Mouse (Mus musculus) stomach, postnatal 0 days (tissue): ENCODE results near the gene Ntng2. TPM values are rescaled to one million over a fixed set of nuclear protein-coding genes. Genes with fewer than 3 reads are reported as not detected.

ENCODE experiments used
- ATAC-seq: fragments of 200-750 bp; cut with Nextera tagmentation; 2 replicates; pipeline ENCODE4 v1.8.0; 2017; ENCODE audit not compliant: low FRiP score, low TSS enrichment
- DNase-seq: peaks from one replicate; pipeline ENCODE4 v3.0.0-alpha.2; 2016; ENCODE audit warnings: low spot score
- H3K27ac ChIP-seq: fragments of 300-500 bp; sonication (generic); replicated peaks from 2 replicates; pipeline ENCODE4 v1.5.1; 2014; ENCODE audit warnings: mild to moderate bottlenecking, control low read depth
- H3K27me3 ChIP-seq: fragments of 300-500 bp; sonication (generic); 2 replicates; pipeline ENCODE4 v1.6.1; 2014; ENCODE audit warnings: low read length; ENCODE audit not compliant: control insufficient read depth, insufficient read depth
- H3K36me3 ChIP-seq: fragments of 300-500 bp; sonication (generic); 2 replicates; pipeline ENCODE4 v1.6.1; 2014; ENCODE audit warnings: low read length, mixed read lengths; ENCODE audit not compliant: control insufficient read depth, insufficient read depth
- H3K4me1 ChIP-seq: fragments of 300-500 bp; sonication (generic); replicated peaks from 2 replicates; pipeline ENCODE4 v1.6.1; 2014; ENCODE audit warnings: antibody characterized with exemption; ENCODE audit not compliant: control insufficient read depth, insufficient read depth
- H3K4me2 ChIP-seq: fragments of 300-500 bp; sonication (generic); replicated peaks from 2 replicates; pipeline ENCODE4 v1.6.1; 2014; ENCODE audit warnings: low read depth, mild to moderate bottlenecking, control low read depth, moderate library complexity
- H3K4me3 ChIP-seq: fragments of 300-500 bp; sonication (generic); 2 replicates; pipeline ENCODE4 v1.5.1; 2014; ENCODE audit warnings: low read depth, low read length, control low read depth
- H3K9ac ChIP-seq: fragments of 300-500 bp; sonication (generic); 2 replicates; pipeline ENCODE4 v1.6.1; 2014; ENCODE audit warnings: mild to moderate bottlenecking, low read length, control low read depth, mixed read lengths
- H3K9me3 ChIP-seq: fragments of 300-500 bp; sonication (generic); 2 replicates; pipeline ENCODE4 v1.6.1; 2016; ENCODE audit warnings: low read length; ENCODE audit not compliant: control insufficient read depth
- CTCF ChIP-seq: IDR thresholded peaks from 2 replicates; pipeline ENCODE4 v1.5.1; 2016; ENCODE audit warnings: antibody characterized with exemption, low read depth, mild to moderate bottlenecking, moderate library complexity
- EP300 ChIP-seq: optimal IDR thresholded peaks from 2 replicates; pipeline ENCODE3; 2016; ENCODE audit warnings: antibody characterized with exemption
- WGBS: fragments of 180-500 bp; shearing (Covaris S2); extraction: QIAGEN DNeasy Blood & Tissue Kit; methylation state at CpG from one replicate; pipeline ENCODE4 v1.1.7; 2014; 5-methylcytosine and 5-hydroxymethylcytosine counted together
- polyA plus RNA-seq: library from polyadenylated mRNA; unstranded; fragments of >200 nt; fragmentation: Nextera tagmentation; extraction: Ambion mirVana; gene quantifications from 2 replicates; pipeline ENCODE4 v1.2.1, GENCODE M21; 2015

Gene Ntng2
- polyA plus RNA-seq, 1 experiment from 2014 or later = 0.16 TPM

DNA sequence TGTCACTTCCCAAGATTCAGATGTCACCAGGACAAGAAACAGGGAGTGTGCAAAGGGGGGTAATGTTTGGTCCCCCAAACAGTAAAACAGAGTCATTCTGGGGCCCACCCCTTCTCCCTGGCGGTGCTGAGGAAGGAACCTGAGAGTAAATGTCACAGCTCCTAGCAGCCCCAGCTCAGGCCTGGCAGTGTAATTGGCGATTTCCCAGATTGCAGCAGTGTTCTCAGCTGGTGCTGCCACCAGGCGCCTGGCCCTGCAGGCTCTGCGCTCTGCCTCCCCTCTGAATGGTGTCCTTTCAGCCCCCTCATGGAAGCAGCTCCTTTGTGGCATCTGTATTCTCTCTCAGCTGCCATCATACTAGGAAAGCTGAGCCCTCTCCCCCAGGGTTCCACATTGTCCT lies 14.0 kb upstream of the Ntng2 start:
- WGBS = 59% methylated on average over 4 of the region's 4 CpGs
- ATAC-seq (no peak), DNase-seq (no peak)
- Histone ChIP-seq H3K4me2 (no peak overlapping the region), H3K4me3 (no peak overlapping the region), H3K4me1 (no peaks in the 10 kb centered on the region), H3K9me3 (no peaks in the 10 kb centered on the region), H3K27me3 (no peaks in the 10 kb centered on the region), H3K36me3 (no peaks in the 10 kb centered on the region), H3K27ac (no peak overlapping the region), H3K9ac (no peak overlapping the region)
- TF ChIP-seq EP300 (no peak), CTCF (no peak)

DNA sequence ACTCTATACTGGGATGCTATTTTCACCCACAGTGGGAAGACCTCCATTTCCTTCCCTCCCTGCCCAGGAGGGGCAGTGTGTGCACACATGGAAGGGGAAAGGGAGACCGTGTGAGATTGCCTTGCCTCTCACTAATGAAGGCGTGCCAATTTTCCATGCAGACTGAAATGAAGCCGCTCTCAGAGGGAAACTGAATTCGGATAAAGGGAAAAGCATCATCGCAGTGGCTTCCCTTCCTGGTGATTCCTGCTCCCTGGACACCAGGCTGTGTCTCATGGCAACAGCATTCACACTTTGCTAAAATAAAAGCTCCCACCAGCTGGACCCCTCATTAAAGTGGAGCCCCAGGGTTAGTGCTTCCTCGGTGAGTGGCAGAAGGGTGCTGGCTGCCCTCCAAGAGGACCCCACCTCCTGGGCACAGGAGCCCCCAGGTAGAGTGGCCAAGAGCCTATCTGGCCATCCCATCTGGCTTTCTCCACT lies 9.7 kb upstream of the Ntng2 start:
- TF ChIP-seq EP300 = no peak
- TF ChIP-seq CTCF = peak; percentile 55
- no peak overlapping the region for H3K4me2 ChIP-seq
- no peak overlapping the region for H3K9ac ChIP-seq
- H3K36me3 ChIP-seq = no peaks in the 10 kb centered on the region
- H3K4me1 ChIP-seq = no peaks in the 10 kb centered on the region
- no peak overlapping the region for H3K4me3 ChIP-seq
- H3K27ac ChIP-seq = no peak overlapping the region
- no peak for DNase-seq
- 0 out of 2 replicates have a peak, but pooled peaks have one; percentile 12 for ATAC-seq
- no peaks in the 10 kb centered on the region for H3K9me3 ChIP-seq
- 56% methylated on average over 6 of the region's 6 CpGs for WGBS
- no peaks in the 10 kb centered on the region for H3K27me3 ChIP-seq

DNA sequence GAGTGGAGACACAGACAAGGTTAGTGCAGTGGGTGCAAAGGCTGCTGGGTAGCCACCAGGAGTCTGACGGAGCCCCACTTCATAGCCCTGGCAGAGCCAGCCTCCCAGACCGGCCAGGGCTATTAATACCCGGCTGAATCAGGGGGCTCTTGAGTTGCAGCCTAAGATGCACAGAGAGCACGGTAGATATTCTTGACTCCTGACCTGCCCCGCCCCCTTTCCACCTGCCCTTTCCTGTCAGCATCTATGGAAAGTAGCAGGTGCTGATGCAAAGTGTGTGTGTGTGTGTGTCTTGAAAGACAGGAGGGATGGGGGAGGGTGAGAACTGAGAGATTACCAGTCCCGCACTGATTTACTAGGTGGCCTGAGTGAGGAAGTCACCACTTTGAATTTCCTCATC lies 8.3 kb upstream of the Ntng2 start:
- DNase-seq = no peak
- Histone ChIP-seq H3K36me3 (no peaks in the 10 kb centered on the region), H3K9me3 (no peaks in the 10 kb centered on the region), H3K4me3 (no peak overlapping the region), H3K9ac (no peak overlapping the region), H3K4me2 (no peak overlapping the region), H3K27ac (no peak overlapping the region), H3K4me1 (no peaks in the 10 kb centered on the region), H3K27me3 (no peaks in the 10 kb centered on the region)
- no peak for TF ChIP-seq CTCF
- no peak for TF ChIP-seq EP300
- WGBS = 56% methylated on average over 6 of the region's 6 CpGs
- ATAC-seq = no peak

DNA sequence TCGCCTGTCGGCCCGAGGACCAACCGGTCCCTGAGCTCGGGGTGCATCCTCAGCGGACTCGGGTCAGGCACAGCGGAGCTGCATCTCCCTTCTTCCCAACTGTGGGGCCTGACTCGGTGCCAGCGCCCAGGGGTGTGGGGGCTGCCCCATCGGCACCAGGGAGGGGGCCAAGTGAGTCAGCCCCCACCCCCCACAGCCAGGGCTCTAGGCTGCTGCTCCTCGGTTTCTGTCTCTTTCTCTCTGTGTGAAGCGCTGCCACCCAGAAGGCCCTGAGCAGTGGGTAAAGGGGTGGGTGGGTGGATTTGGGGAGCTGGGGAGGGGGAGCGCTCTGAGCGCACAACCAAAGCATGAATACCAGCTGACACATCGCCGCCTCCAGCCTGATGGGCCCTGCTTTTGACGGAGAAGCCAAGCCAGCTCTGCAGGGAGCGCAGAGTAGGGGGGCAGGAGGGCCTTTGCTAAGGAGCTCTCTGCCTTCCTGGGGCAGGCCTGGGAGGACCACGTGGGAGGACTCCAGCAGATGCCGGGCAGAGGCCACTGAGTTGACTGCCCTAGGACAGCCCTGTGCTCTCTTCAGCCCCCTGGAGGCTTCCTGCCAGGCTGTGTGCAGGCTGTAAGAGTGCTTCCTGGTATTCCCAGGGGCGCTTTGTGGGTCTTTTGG lies 530 bp upstream of the Ntng2 start:
- Histone ChIP-seq H3K27ac (no peak overlapping the region), H3K27me3 (peaks cover 5% of the 10 kb centered on the region; the same call in 1 of the 2 replicates), H3K4me2 (peak overlapping the region; percentile 93), H3K9ac (peak overlapping the region; percentile 47), H3K4me3 (peak overlapping the region; percentile 66), H3K36me3 (no peaks in the 10 kb centered on the region), H3K9me3 (no peaks in the 10 kb centered on the region), H3K4me1 (no peaks in the 10 kb centered on the region)
- peak; percentile 35 for ATAC-seq
- WGBS = 8% methylated on average over 21 of the region's 22 CpGs
- no peak for TF ChIP-seq EP300
- peak; percentile 51 for TF ChIP-seq CTCF
- peak; percentile 36 for DNase-seq

DNA sequence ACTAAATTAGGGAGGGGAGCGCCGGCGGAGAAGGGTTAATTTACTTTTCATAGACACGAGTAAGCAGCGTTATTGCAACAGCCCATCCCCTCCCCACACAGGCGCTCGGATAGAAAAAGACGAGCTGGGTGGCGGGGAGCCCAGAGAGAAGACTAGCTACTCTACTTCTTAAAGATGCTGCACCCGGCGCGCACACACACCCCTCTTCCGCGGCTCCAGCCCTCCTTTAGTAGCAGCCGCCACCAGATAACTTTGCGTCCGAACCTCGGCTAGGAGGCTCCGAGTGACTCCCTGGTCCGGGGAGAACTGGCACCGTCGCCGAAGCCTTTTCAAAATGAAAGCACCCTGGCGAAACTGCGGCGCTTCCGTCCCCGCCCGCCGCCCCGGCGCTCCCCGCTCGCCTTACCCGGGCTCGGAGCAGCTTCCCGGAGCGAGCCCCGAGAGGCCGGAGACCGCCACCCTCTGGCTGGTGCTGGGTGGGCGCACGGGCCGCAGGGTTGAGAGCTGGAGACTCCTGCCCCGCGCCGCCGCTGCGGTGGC lies 676 bp downstream of the Ntng2 start:
- DNase-seq = peak; percentile 57

More for the DNA sequence above, 676 bp downstream of the Ntng2 start:
- peak overlapping the region; percentile 66 for H3K4me3 ChIP-seq
- H3K27ac ChIP-seq = no peak overlapping the region
- no peaks in the 10 kb centered on the region for H3K9me3 ChIP-seq
- H3K36me3 ChIP-seq = no peaks in the 10 kb centered on the region
- peak; percentile 38; the same call in 1 of the 2 replicates for ATAC-seq
- H3K4me1 ChIP-seq = no peaks in the 10 kb centered on the region
- 2% methylated on average over 25 of the region's 49 CpGs for WGBS
- peaks cover 8% of the 10 kb centered on the region; the same call in 1 of the 2 replicates for H3K27me3 ChIP-seq
- TF ChIP-seq EP300 (no peak), CTCF (peak; percentile 46)
- H3K4me2 ChIP-seq = peak overlapping the region; percentile 93
- H3K9ac ChIP-seq = peak overlapping the region; percentile 62
